Mouse (Mus musculus): Measurements from ENCODE around the gene Gm27029.
"Not testable (repeated sequence)": the region's sequence is repeated elsewhere in the genome, so short reads cannot be mapped to it uniquely, and the experiment has no call there.

The Gm27029 gene

GRCm38 (mm10) chr11:101457631-101458030 lies 33.0 kb upstream of the Gm27029 start:
- no peak for DNase-seq (ENCODE audit: low spot score in 2 of 2)

GRCm38 (mm10) chr11:101455627-101456026 lies 31.0 kb upstream of the Gm27029 start:
- DNase-seq (ENCODE audit: low spot score in 2 of 2) = no peak

- DNase-seq (ENCODE audit: low spot score in 2 of 2) = no peak
Observed at GRCm38 (mm10) chr11:101454702-101455101, 30.1 kb upstream of the Gm27029 start.

- DNase-seq (ENCODE audit: low spot score in 2 of 2) = no peak
Observed at GRCm38 (mm10) chr11:101452093-101452774, 27.6 kb upstream of the Gm27029 start.

GRCm38 (mm10) chr11:101451536-101451935 lies 26.9 kb upstream of the Gm27029 start:
- no peak for DNase-seq (ENCODE audit: low spot score in 2 of 2)

- no peak for DNase-seq (ENCODE audit: low spot score in 2 of 2)
Observed at GRCm38 (mm10) chr11:101450394-101450793, 25.8 kb upstream of the Gm27029 start.

- not testable (repeated sequence) for DNase-seq (ENCODE audit: low spot score in 2 of 2)
Observed at GRCm38 (mm10) chr11:101449596-101449995, 25.0 kb upstream of the Gm27029 start.

- DNase-seq (ENCODE audit: low spot score in 2 of 2) = no peak
Observed at GRCm38 (mm10) chr11:101448899-101449298, 24.3 kb upstream of the Gm27029 start.

GRCm38 (mm10) chr11:101448274-101448746 lies 23.7 kb upstream of the Gm27029 start, which contains the start of gene Ifi35:
TSS of gene Ifi35 (plus strand) at chr11:101448407.
- peak; percentile 69 to 85 for DNase-seq (ENCODE audit: low spot score in 2 of 2)

GRCm38 (mm10) chr11:101447786-101448185 lies 23.2 kb upstream of the Gm27029 start:
- DNase-seq (ENCODE audit: low spot score in 2 of 2) = no peak

- DNase-seq (ENCODE audit: low spot score in 2 of 2) = not testable (repeated sequence)
Observed at GRCm38 (mm10) chr11:101446860-101447259, 22.3 kb upstream of the Gm27029 start.

GRCm38 (mm10) chr11:101446319-101446718 lies 21.7 kb upstream of the Gm27029 start:
- DNase-seq (ENCODE audit: low spot score in 2 of 2) = no peak

GRCm38 (mm10) chr11:101442760-101443159 lies 18.2 kb upstream of the Gm27029 start:
- DNase-seq (ENCODE audit: low spot score in 2 of 2) = no peak

- peak; percentile 92 to 97 for DNase-seq (ENCODE audit: low spot score in 2 of 2)
Observed at GRCm38 (mm10) chr11:101442127-101442693, 17.6 kb upstream of the Gm27029 start, which contains the start of gene Rpl27. TSS of gene Rpl27 (plus strand) at chr11:101442298.

- not testable (repeated sequence) for DNase-seq (ENCODE audit: low spot score in 2 of 2)
Observed at GRCm38 (mm10) chr11:101441450-101442126, 17.0 kb upstream of the Gm27029 start.

- DNase-seq (ENCODE audit: low spot score in 2 of 2) = not testable (repeated sequence)
Observed at GRCm38 (mm10) chr11:101438006-101438405, 13.4 kb upstream of the Gm27029 start.

GRCm38 (mm10) chr11:101436916-101437315 lies 12.3 kb upstream of the Gm27029 start:
- no peak for DNase-seq (ENCODE audit: low spot score in 2 of 2)

- DNase-seq (ENCODE audit: low spot score in 2 of 2) = no peak
Observed at GRCm38 (mm10) chr11:101435831-101436230, 11.2 kb upstream of the Gm27029 start.

GRCm38 (mm10) chr11:101433396-101433795 lies 8.8 kb upstream of the Gm27029 start:
- no peak for DNase-seq (ENCODE audit: low spot score in 2 of 2)

- DNase-seq (ENCODE audit: low spot score in 2 of 2) = no peak
Observed at GRCm38 (mm10) chr11:101431327-101431726, 6.7 kb upstream of the Gm27029 start.

- DNase-seq (ENCODE audit: low spot score in 2 of 2) = no peak
Observed at GRCm38 (mm10) chr11:101426165-101426564, 1.6 kb upstream of the Gm27029 start.
